Mouse (Mus musculus) ovary, postnatal 36 days (tissue): ENCODE data around the gene Zfp36l1.

Source experiments
- DNase-seq: peaks from one replicate; pipeline ENCODE4 v3.0.0; 2022; ENCODE audit warnings: low spot score, mixed read lengths

The Zfp36l1 gene

GRCm38 (mm10) chr12:80112852-80113551, at the start of gene Zfp36l1:
TSS of gene Zfp36l1 (minus strand) at chr12:80113013.
- peak; percentile 92 for DNase-seq

GRCm38 (mm10) chr12:80162448-80162847, 49.6 kb upstream of the Zfp36l1 start:
- DNase-seq, result no peak

- no peak for DNase-seq
These were observed 44.9 kb upstream of the Zfp36l1 start for GRCm38 (mm10) chr12:80157675-80158074.

- peak; percentile 39 for DNase-seq
These were observed 41.0 kb upstream of the Zfp36l1 start for GRCm38 (mm10) chr12:80153687-80154326.

GRCm38 (mm10) chr12:80153078-80153477, 40.3 kb upstream of the Zfp36l1 start:
- DNase-seq, result no peak

GRCm38 (mm10) chr12:80151821-80152220, 39.0 kb upstream of the Zfp36l1 start:
- no peak for DNase-seq

GRCm38 (mm10) chr12:80150624-80151023, 37.8 kb upstream of the Zfp36l1 start:
- peak; percentile 49 for DNase-seq

GRCm38 (mm10) chr12:80147563-80148214, 34.9 kb upstream of the Zfp36l1 start:
- DNase-seq, result no peak

GRCm38 (mm10) chr12:80146227-80147223, 33.7 kb upstream of the Zfp36l1 start:
- DNase-seq, result peak; percentile 72

- no peak for DNase-seq
These were observed 32.6 kb upstream of the Zfp36l1 start for GRCm38 (mm10) chr12:80145365-80145764.

- no peak for DNase-seq
These were observed 32.0 kb upstream of the Zfp36l1 start for GRCm38 (mm10) chr12:80144846-80145245.

- DNase-seq, result peak; percentile 61
These were observed 28.7 kb upstream of the Zfp36l1 start for GRCm38 (mm10) chr12:80141470-80141869.

- no peak for DNase-seq
These were observed 28.2 kb upstream of the Zfp36l1 start for GRCm38 (mm10) chr12:80141011-80141410.

- DNase-seq, result no peak
These were observed 24.9 kb upstream of the Zfp36l1 start for GRCm38 (mm10) chr12:80137744-80138143.

GRCm38 (mm10) chr12:80137246-80137645, 24.4 kb upstream of the Zfp36l1 start:
- no peak for DNase-seq

- DNase-seq, result no peak
These were observed 23.6 kb upstream of the Zfp36l1 start for GRCm38 (mm10) chr12:80136264-80136930.

GRCm38 (mm10) chr12:80135173-80135572, 22.4 kb upstream of the Zfp36l1 start:
- DNase-seq, result no peak

GRCm38 (mm10) chr12:80133011-80133545, 20.3 kb upstream of the Zfp36l1 start:
- no peak for DNase-seq

GRCm38 (mm10) chr12:80132250-80133003, 19.6 kb upstream of the Zfp36l1 start:
- DNase-seq, result peak; percentile 90
